Mouse (Mus musculus) liver, embryonic 14.5 days (tissue): ENCODE measurements at regions not wholly inside any gene's neighbourhood (a gene's known extent, or its start where the extent isn't known, plus 50 kb on each side); places are given as distances from the start of the nearest gene placed in this dataset.

Experiments
- ATAC-seq: fragments of 200-750 bp; cut with Nextera tagmentation; 2 replicates; pipeline ENCODE4 v1.8.0; 2017; ENCODE audit warnings: moderate number of reproducible peaks, mild to moderate bottlenecking, moderate library complexity; ENCODE audit not compliant: insufficient read depth
- DNase-seq, 3 experiments: peaks; one replicate each; pipeline ENCODE4 v3.0.0-alpha.2; 2012 to 2013; ENCODE audit warnings: low read depth in 3 of 3, low spot score in 3 of 3
- H3K27ac ChIP-seq: fragments of 300-500 bp; sonication (generic); 2 replicates; pipeline ENCODE4 v1.5.1; 2014; ENCODE audit warnings: moderate library complexity, mild to moderate bottlenecking, control low read depth, inconsistent platforms
- H3K27me3 ChIP-seq: fragments of 300-500 bp; sonication (generic); 2 replicates; pipeline ENCODE4 v1.6.1; 2014; ENCODE audit warnings: mild to moderate bottlenecking, low read length, moderate library complexity; ENCODE audit not compliant: control insufficient read depth, insufficient read depth
- H3K36me3 ChIP-seq: fragments of 300-500 bp; sonication (generic); replicated peaks from 2 replicates; pipeline ENCODE4 v1.6.1; 2014; ENCODE audit warnings: low read depth; ENCODE audit not compliant: control insufficient read depth, insufficient read depth
- H3K4me1 ChIP-seq, 2 experiments: fragments of 200-500 bp in 1 of 2; fragments of 300-500 bp in 1 of 2; sonication (generic) in 1 of 2; replicated peaks; 2 replicates each; pipeline ENCODE4 v1.6.1; 2012 to 2014; ENCODE audit warnings: antibody characterized with exemption in 1 of 2, inconsistent platforms in 1 of 2, low read length in 1 of 2; ENCODE audit not compliant: control insufficient read depth in 2 of 2, insufficient read depth in 2 of 2
- H3K4me2 ChIP-seq: fragments of 300-500 bp; sonication (generic); 2 replicates; pipeline ENCODE4 v1.6.1; 2014; ENCODE audit warnings: low read depth, mild to moderate bottlenecking, control low read depth, moderate library complexity
- H3K4me3 ChIP-seq, 2 experiments: fragments of 200-500 bp in 1 of 2; fragments of 300-500 bp in 1 of 2; sonication (generic) in 1 of 2; 2 replicates each; pipeline ENCODE4 v1.5.1; 2012 to 2014; ENCODE audit warnings: low read depth in 2 of 2, low read length in 2 of 2, mild to moderate bottlenecking in 2 of 2, control low read depth in 1 of 2, inconsistent platforms in 1 of 2, moderate library complexity in 1 of 2; ENCODE audit not compliant: insufficient read depth in 1 of 2
- H3K9ac ChIP-seq: fragments of 300-500 bp; sonication (generic); replicated peaks from 2 replicates; pipeline ENCODE4 v1.6.1; 2014; ENCODE audit warnings: mild to moderate bottlenecking, control low read depth, moderate library complexity
- H3K9me3 ChIP-seq: fragments of 300-500 bp; sonication (generic); 2 replicates; pipeline ENCODE4 v1.6.1; 2016; ENCODE audit warnings: low read length, mixed read lengths; ENCODE audit not compliant: control insufficient read depth
- CTCF ChIP-seq: IDR thresholded peaks from 2 replicates; pipeline ENCODE4 v1.5.1; 2016; ENCODE audit warnings: antibody characterized with exemption, low read depth, control low read depth
- EP300 ChIP-seq: IDR thresholded peaks from 2 replicates; pipeline ENCODE4 v1.6.1; 2016; ENCODE audit warnings: antibody characterized with exemption, low read depth
- WGBS: fragments of 180-500 bp; shearing (Covaris S2); extraction: QIAGEN DNeasy Blood & Tissue Kit; methylation state at CpG from one replicate; pipeline ENCODE4 v1.1.7; 2014; ENCODE audit not compliant: insufficient replicate concordance; 5-methylcytosine and 5-hydroxymethylcytosine counted together

- TF ChIP-seq EP300 (no peak), CTCF (no peak)
Observed at GRCm38 (mm10) chr7:136220245-136221167, 504.3 kb upstream of the Mki67 start.

GRCm38 (mm10) chr7:136221620-136222019, 505.5 kb upstream of the Mki67 start:
- no peaks in the 10 kb centered on the region for H3K36me3 ChIP-seq
- H3K9me3 ChIP-seq: no peaks in the 10 kb centered on the region
- TF ChIP-seq EP300: no peak
- no peak for TF ChIP-seq CTCF
- H3K4me1 ChIP-seq: no peaks in the 10 kb centered on the region
- no peak overlapping the region for H3K4me3 ChIP-seq
- H3K9ac ChIP-seq: no peak overlapping the region
- H3K27ac ChIP-seq: no peak overlapping the region
- DNase-seq: no peak
- no peaks in the 10 kb centered on the region for H3K27me3 ChIP-seq
- 60% methylated on average over 7 of the region's 7 CpGs for WGBS
- no peak for ATAC-seq
- H3K4me2 ChIP-seq: no peak overlapping the region

More at GRCm38 (mm10) chr7:136220245-136221167, 504.3 kb upstream of the Mki67 start:
- H3K4me2 ChIP-seq: no peak overlapping the region
- 35% methylated on average over 5 of the region's 5 CpGs for WGBS
- H3K27me3 ChIP-seq: no peaks in the 10 kb centered on the region
- H3K9ac ChIP-seq: no peak overlapping the region
- no peak overlapping the region for H3K4me3 ChIP-seq
- H3K4me1 ChIP-seq: no peaks in the 10 kb centered on the region
- no peak for DNase-seq
- ATAC-seq: no peak
- H3K27ac ChIP-seq: no peak overlapping the region
- H3K9me3 ChIP-seq: no peaks in the 10 kb centered on the region
- no peaks in the 10 kb centered on the region for H3K36me3 ChIP-seq

- H3K4me1 ChIP-seq: no peaks in the 10 kb centered on the region
- H3K4me3 ChIP-seq: no peak overlapping the region
- DNase-seq (no peak), ATAC-seq (no peak)
- H3K27me3 ChIP-seq: no peaks in the 10 kb centered on the region
- H3K9me3 ChIP-seq: no peaks in the 10 kb centered on the region
- H3K36me3 ChIP-seq: no peaks in the 10 kb centered on the region
- H3K9ac ChIP-seq: no peak overlapping the region
- H3K27ac ChIP-seq: no peak overlapping the region
- no peak overlapping the region for H3K4me2 ChIP-seq
- WGBS: 64% methylated on average over 7 of the region's 7 CpGs
- TF ChIP-seq CTCF: no peak
- no peak for TF ChIP-seq EP300
Observed at GRCm38 (mm10) chr7:136226031-136226430, 509.9 kb upstream of the Mki67 start.

- no peak for TF ChIP-seq CTCF
- TF ChIP-seq EP300: no peak
- Histone ChIP-seq H3K4me3 (no peak overlapping the region), H3K4me2 (no peak overlapping the region), H3K9me3 (no peaks in the 10 kb centered on the region), H3K36me3 (no peaks in the 10 kb centered on the region), H3K27ac (no peak overlapping the region), H3K9ac (no peak overlapping the region), H3K4me1 (no peaks in the 10 kb centered on the region), H3K27me3 (no peaks in the 10 kb centered on the region)
- no peak for DNase-seq
- no peak for ATAC-seq
- 54% methylated on average over 2 of the region's 2 CpGs for WGBS
Observed at GRCm38 (mm10) chr7:136228331-136228730, 512.2 kb upstream of the Mki67 start.

GRCm38 (mm10) chr7:136229592-136229991, 513.4 kb upstream of the Mki67 start:
- Histone ChIP-seq H3K27me3 (no peaks in the 10 kb centered on the region), H3K4me1 (no peaks in the 10 kb centered on the region), H3K9me3 (no peaks in the 10 kb centered on the region), H3K9ac (no peak overlapping the region), H3K27ac (no peak overlapping the region), H3K4me3 (no peak overlapping the region), H3K36me3 (no peaks in the 10 kb centered on the region), H3K4me2 (no peak overlapping the region)
- WGBS: 59% methylated on average over 11 of the region's 11 CpGs
- ATAC-seq: no peak
- no peak for DNase-seq
- TF ChIP-seq CTCF (no peak), EP300 (no peak)
